Mouse (Mus musculus) cerebellum, adult 2 months (tissue): ENCODE measurements around the gene Cfap54.

Experiments
- CTCF ChIP-seq: fragments of 200-500 bp; IDR thresholded peaks from 2 replicates; pipeline ENCODE4 v1.5.1; 2011; ENCODE audit warnings: low read depth, mild to moderate bottlenecking, control low read depth, low read length, moderate library complexity, borderline replicate concordance; ENCODE audit not compliant: insufficient read depth
- POLR2A ChIP-seq: fragments of 200-500 bp; IDR thresholded peaks from 2 replicates; pipeline ENCODE4 v1.6.1; 2011; ENCODE audit warnings: low read length, control low read depth, borderline replicate concordance; ENCODE audit not compliant: insufficient read depth

- TF ChIP-seq POLR2A (no peak), CTCF (no peak)
Measured at GRCm38 (mm10) chr10:93035489-93035888, 45.9 kb downstream of the Cfap54 start.
